ENCODE assay signal across 9 mouse cellular contexts in the genomic region with DNA sequence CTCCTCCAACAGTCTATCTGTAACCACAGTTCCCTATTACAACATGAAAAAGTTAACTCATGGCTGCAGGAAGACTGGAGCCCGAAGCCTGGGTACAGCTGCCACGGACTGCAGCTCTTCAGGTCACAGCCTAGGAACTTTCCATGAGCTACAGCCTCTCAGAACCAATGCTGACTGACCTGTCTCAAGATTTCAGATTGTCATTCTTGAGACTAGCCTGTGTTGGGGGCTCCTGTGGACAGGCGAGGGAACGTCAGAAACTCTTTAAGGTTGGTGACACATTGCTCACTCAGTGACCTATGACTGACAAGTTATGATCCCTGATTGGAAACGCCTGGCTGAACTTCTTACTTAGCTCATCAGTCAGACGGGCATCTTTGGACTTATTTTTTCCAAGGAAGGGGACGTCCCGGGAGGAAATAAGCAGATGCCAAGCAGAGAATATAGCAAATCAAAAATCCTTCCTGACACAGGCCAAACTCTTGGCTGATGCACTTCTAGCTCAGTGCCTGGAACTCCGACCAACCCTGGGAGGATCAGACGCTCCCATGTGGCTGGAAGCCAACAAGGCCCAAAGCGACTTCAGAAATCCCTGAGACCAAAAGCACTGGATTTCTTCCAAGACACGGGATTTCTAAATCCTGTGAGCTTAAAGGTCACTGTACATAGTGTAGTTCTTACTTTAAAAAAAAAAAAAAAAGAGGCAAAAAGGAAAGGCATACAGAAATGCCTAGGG.
A peak's percentile ranks its signal among the peaks of the same experiment; 100 is the strongest.
DNase-seq lines count a peak whose midpoint lies in the region; ATAC-seq and TF ChIP-seq lines count a peak whose summit lies in the region.
"Had no signal": no experiment of that assay in that cellular context is flagged by ENCODE, and none has a peak within 500 bp of the region (broad histone marks: within the 10 kb centered on the region; RNA-seq: fewer than 3 reads in every experiment).

No protein-coding gene starts in this region.

- H3K27me3 ChIP-seq in forebrain, postnatal 0 days (ENCODE audit: insufficient read depth, low read length) = no peaks in the 10 kb centered on the region
- H3K27me3 ChIP-seq in forebrain, embryonic 13.5 days = no peaks in the 10 kb centered on the region
- no peaks in the 10 kb centered on the region for H3K27me3 ChIP-seq in kidney, embryonic 15.5 days
- no peaks in the 10 kb centered on the region for H3K27me3 ChIP-seq in stomach, embryonic 14.5 days (ENCODE audit: control insufficient read depth, insufficient read depth, low read length)
- H3K27me3 ChIP-seq: embryonic facial prominence, embryonic 13.5 days had no signal

- peaks cover 14% of the 10 kb centered on the region for H3K4me1 ChIP-seq in forebrain, postnatal 0 days (ENCODE audit: insufficient read depth)
- peaks cover 59% of the 10 kb centered on the region for H3K4me1 ChIP-seq in forebrain, embryonic 13.5 days
- H3K4me1 ChIP-seq in kidney, embryonic 15.5 days = peaks cover 25% of the 10 kb centered on the region
- peaks cover 12% of the 10 kb centered on the region; the same call in 1 of the 2 replicates for H3K4me1 ChIP-seq in stomach, embryonic 14.5 days (ENCODE audit: control insufficient read depth, insufficient read depth, low read length)

- no peak overlapping the region for H3K4me2 ChIP-seq in forebrain, postnatal 0 days (ENCODE audit: low read depth)
- H3K4me2 ChIP-seq in forebrain, embryonic 13.5 days = no peak overlapping the region
- H3K4me2 ChIP-seq in kidney, embryonic 15.5 days = no peak overlapping the region
- no peak overlapping the region for H3K4me2 ChIP-seq in stomach, embryonic 14.5 days (replicated peaks; ENCODE audit: low read depth, low read length)
- H3K4me2 ChIP-seq: embryonic facial prominence, embryonic 13.5 days had no signal

- no peaks in the 10 kb centered on the region for H3K36me3 ChIP-seq in forebrain, postnatal 0 days (ENCODE audit: insufficient read depth)
- no peaks in the 10 kb centered on the region for H3K36me3 ChIP-seq in forebrain, embryonic 13.5 days (ENCODE audit: poor library complexity, severe bottlenecking)
- H3K36me3 ChIP-seq in kidney, embryonic 15.5 days = no peaks in the 10 kb centered on the region
- H3K36me3 ChIP-seq in stomach, embryonic 14.5 days (ENCODE audit: control insufficient read depth, insufficient read depth, low read length) = no peaks in the 10 kb centered on the region
- H3K36me3 ChIP-seq: embryonic facial prominence, embryonic 13.5 days had no signal

- no peaks in the 10 kb centered on the region for H3K9me3 ChIP-seq in forebrain, postnatal 0 days (ENCODE audit: low read length)
- H3K9me3 ChIP-seq in forebrain, embryonic 13.5 days (replicated peaks) = no peaks in the 10 kb centered on the region
- H3K9me3 ChIP-seq in kidney, embryonic 15.5 days (replicated peaks) = no peaks in the 10 kb centered on the region
- H3K9me3 ChIP-seq in stomach, embryonic 14.5 days (ENCODE audit: control insufficient read depth, low read depth, low read length) = no peaks in the 10 kb centered on the region
- H3K9me3 ChIP-seq: embryonic facial prominence, embryonic 13.5 days had no signal

- H3K4me3 ChIP-seq in forebrain, postnatal 0 days (ENCODE audit: low read depth, low read length) = no peak overlapping the region
- H3K4me3 ChIP-seq in forebrain, embryonic 13.5 days = no peak overlapping the region
- H3K4me3 ChIP-seq in kidney, embryonic 15.5 days (replicated peaks) = no peak overlapping the region
- no peak overlapping the region for H3K4me3 ChIP-seq in stomach, embryonic 14.5 days (ENCODE audit: low read depth, low read length)
- H3K4me3 ChIP-seq: embryonic facial prominence, embryonic 13.5 days had no signal

- ATAC-seq in forebrain, postnatal 0 days = no peak
- ATAC-seq in forebrain, embryonic 13.5 days = no peak
- ATAC-seq in kidney, embryonic 15.5 days (replicated peaks; ENCODE audit: low FRiP score) = peak; percentile 60; the same call in 1 of the 2 replicates
- no peak for ATAC-seq in stomach, embryonic 14.5 days (ENCODE audit: insufficient number of reproducible peaks, insufficient read depth, low FRiP score, low read depth)

- H3K9ac ChIP-seq in forebrain, postnatal 0 days = no peak overlapping the region
- H3K9ac ChIP-seq in forebrain, embryonic 13.5 days = no peak overlapping the region
- H3K9ac ChIP-seq in kidney, embryonic 15.5 days = no peak overlapping the region
- no peak overlapping the region for H3K9ac ChIP-seq in stomach, embryonic 14.5 days (replicated peaks; ENCODE audit: low read depth, low read length)
- H3K9ac ChIP-seq: embryonic facial prominence, embryonic 13.5 days had no signal

- DNase-seq in forebrain, postnatal 0 days = no peak
- DNase-seq in adrenal gland, adult 2 months = peak; percentile 81
- DNase-seq in heart, adult 8-10 months (ENCODE audit: low spot score) = peak; percentile 81
- no peak for DNase-seq in yolk sac, embryonic 10.5 days (ENCODE audit: low spot score)
- DNase-seq in spleen, postnatal 10 days (ENCODE audit: low spot score in 2 of 2) = no peak

- H3K27ac ChIP-seq in forebrain, postnatal 0 days (ENCODE audit: low read depth, low read length) = peak overlapping the region; percentile 41; the same call in 1 of the 2 replicates
- H3K27ac ChIP-seq in forebrain, embryonic 13.5 days = no peak overlapping the region; the same call in 1 of the 2 replicates
- peak overlapping the region; percentile 75 for H3K27ac ChIP-seq in kidney, embryonic 15.5 days
- peak overlapping the region; percentile 2; the same call in 1 of the 2 replicates for H3K27ac ChIP-seq in stomach, embryonic 14.5 days (ENCODE audit: low read length)
- H3K27ac ChIP-seq: embryonic facial prominence, embryonic 13.5 days had no signal

- TF ChIP-seq CTCF in forebrain, postnatal 0 days (IDR thresholded peaks at IDR 0.05; ENCODE audit: low read depth) = no peak

- WGBS in forebrain, postnatal 0 days = 49% methylated on average over 12 of the region's 12 CpGs
- 72% methylated on average over 12 of the region's 12 CpGs for WGBS in forebrain, embryonic 13.5 days
- 49% methylated on average over 12 of the region's 12 CpGs for WGBS in kidney, embryonic 15.5 days
- WGBS in stomach, embryonic 14.5 days = 54% methylated on average over 12 of the region's 12 CpGs

Comparison
In these comparisons a context has a peak if more than half of its experiments do, and no peak if none do; other contexts are left out.
1. DNase-seq: peak in adrenal gland, adult 2 months (single experiment) and heart, adult 8-10 months (single experiment); none in forebrain, postnatal 0 days (single experiment), yolk sac, embryonic 10.5 days (single experiment) and spleen, postnatal 10 days (0 of 2).